Mouse (Mus musculus) myocyte (in vitro differentiated cells): Measurements from ENCODE around the gene Fam227b. TPM values are rescaled to one million over a fixed set of nuclear protein-coding genes. Genes with fewer than 3 reads are reported as not detected.

Source experiments
- H3K27me3 ChIP-seq: one replicate; pipeline ENCODE4 v1.6.1; 2011; ENCODE audit not compliant: control insufficient read depth, insufficient read depth, insufficient read length
- H3K36me3 ChIP-seq: one replicate; pipeline ENCODE4 v1.6.1; 2011; ENCODE audit not compliant: control insufficient read depth, insufficient read depth
- H3K4me2 ChIP-seq: one replicate; pipeline ENCODE4 v1.6.1; 2011; ENCODE audit warnings: low read depth, control low read depth
- H3K4me3 ChIP-seq: one replicate; pipeline ENCODE4 v1.5.1; 2011; ENCODE audit warnings: mild to moderate bottlenecking, control low read depth, moderate library complexity
- H3K79me2 ChIP-seq: one replicate; pipeline ENCODE4 v1.6.1; 2011; ENCODE audit not compliant: control insufficient read depth, insufficient read depth
- H3ac ChIP-seq: one replicate; pipeline ENCODE4 v1.6.1; 2011; ENCODE audit not compliant: control insufficient read depth, insufficient read length
- CEBPB ChIP-seq: IDR thresholded peaks from 2 replicates; pipeline ENCODE4 v1.6.1; 2011; ENCODE audit warnings: mild to moderate bottlenecking, moderate library complexity; ENCODE audit not compliant: poor library complexity, insufficient read depth, severe bottlenecking
- E2F4 ChIP-seq: IDR thresholded peaks from one replicate; pipeline ENCODE4 v1.6.1; 2011; ENCODE audit warnings: mild to moderate bottlenecking, control low read depth, moderate library complexity; ENCODE audit not compliant: insufficient read depth
- MAX ChIP-seq: IDR thresholded peaks from one replicate; pipeline ENCODE4 v1.6.1; 2011; ENCODE audit warnings: low read depth, mild to moderate bottlenecking, control low read depth
- MYOD1 ChIP-seq, 3 experiments: IDR thresholded peaks; one replicate each; pipeline ENCODE4 v1.6.1; 2011; ENCODE audit warnings: control low read depth in 2 of 3, low read depth in 2 of 3, mild to moderate bottlenecking in 2 of 3, moderate library complexity in 1 of 3; ENCODE audit not compliant: insufficient read length in 2 of 3, control insufficient read depth in 1 of 3
- MYOG ChIP-seq, 3 experiments: IDR thresholded peaks; one replicate each; pipeline ENCODE4 v1.6.1; 2011; ENCODE audit warnings: control low read depth in 2 of 3, low read depth in 2 of 3, mild to moderate bottlenecking in 2 of 3; ENCODE audit not compliant: insufficient read length in 2 of 3, control insufficient read depth in 1 of 3, insufficient read depth in 1 of 3
- POLR2A ChIP-seq: IDR thresholded peaks from one replicate; pipeline ENCODE4 v1.6.1; 2011; ENCODE audit warnings: low read depth, mild to moderate bottlenecking, control low read depth, moderate library complexity; ENCODE audit not compliant: insufficient read length
- POLR2AphosphoS2 ChIP-seq: IDR thresholded peaks from one replicate; pipeline ENCODE4 v1.6.1; 2011; ENCODE audit warnings: low read depth, control low read depth; ENCODE audit not compliant: insufficient read length
- REST ChIP-seq: IDR thresholded peaks from one replicate; pipeline ENCODE4 v1.6.1; 2011; ENCODE audit warnings: mild to moderate bottlenecking, control low read depth, moderate library complexity; ENCODE audit not compliant: insufficient read depth, insufficient read length
- SRF ChIP-seq: IDR thresholded peaks from one replicate; pipeline ENCODE4 v1.6.1; 2011; ENCODE audit warnings: low read depth; ENCODE audit not compliant: control insufficient read depth, insufficient read length
- TCF12 ChIP-seq: IDR thresholded peaks from one replicate; pipeline ENCODE4 v1.6.1; 2011; ENCODE audit warnings: mild to moderate bottlenecking, control low read depth; ENCODE audit not compliant: poor library complexity, insufficient read depth, severe bottlenecking
- TCF3 ChIP-seq: IDR thresholded peaks from one replicate; pipeline ENCODE4 v1.6.1; 2011; ENCODE audit warnings: low read depth, control low read depth; ENCODE audit not compliant: insufficient read length
- USF1 ChIP-seq: IDR thresholded peaks from one replicate; pipeline ENCODE4 v1.6.1; 2011; ENCODE audit warnings: low read depth, mild to moderate bottlenecking, control low read depth, moderate library complexity
- polyA plus RNA-seq: library from polyadenylated mRNA; unstranded; fragments of >200 nt; fragmentation: generic; extraction: Trizol; gene quantifications from one replicate; pipeline ENCODE4 v1.2.1, GENCODE M21; 2012; ENCODE audit warnings: missing spikeins

Fam227b gene
- not detected for polyA plus RNA-seq

GRCm38 (mm10) chr2:126151855-126152571 is at the start of gene Fam227b, which contains the start of gene Dtwd1:
Gene Fam227b (minus strand): TSS chr2:126152004.
Gene Dtwd1 (plus strand): TSS chr2:126152141.
- Histone ChIP-seq H3K27me3 (peaks cover 3% of the 10 kb centered on the region), H3K79me2 (no peaks in the 10 kb centered on the region), H3K36me3 (peaks cover 5% of the 10 kb centered on the region), H3ac (peak within 1 kb of the TSS; percentile 65), H3K4me2 (peak within 1 kb of the TSS; percentile 71), H3K4me3 (peak within 1 kb of the TSS; percentile 61)
- TF ChIP-seq MYOG (IDR thresholded peaks at IDR 0.05; ENCODE audit: control insufficient read depth in 1 of 3, insufficient read depth in 1 of 3, insufficient read length in 2 of 3, low read depth in 2 of 3) (peak in 1 of 3 experiments; percentile 7), E2F4 (no peak), MAX (no peak), POLR2A (peak; percentile 84), TCF12 (no peak), POLR2AphosphoS2 (peak; percentile 78)

GRCm38 (mm10) chr2:126198971-126199370 is 47.2 kb upstream of the Fam227b start:
- Histone ChIP-seq H3K79me2 (no peaks in the 10 kb centered on the region), H3ac (no peak overlapping the region), H3K4me2 (no peak overlapping the region), H3K4me3 (no peak overlapping the region), H3K27me3 (no peaks in the 10 kb centered on the region), H3K36me3 (no peaks in the 10 kb centered on the region)
- TF ChIP-seq REST (no peak), CEBPB (no peak), MYOD1 (IDR thresholded peaks at IDR 0.05; ENCODE audit: control insufficient read depth in 1 of 3, insufficient read length in 2 of 3, low read depth in 2 of 3) (no peak), E2F4 (no peak), POLR2AphosphoS2 (no peak), TCF12 (no peak), POLR2A (no peak)

DNA sequence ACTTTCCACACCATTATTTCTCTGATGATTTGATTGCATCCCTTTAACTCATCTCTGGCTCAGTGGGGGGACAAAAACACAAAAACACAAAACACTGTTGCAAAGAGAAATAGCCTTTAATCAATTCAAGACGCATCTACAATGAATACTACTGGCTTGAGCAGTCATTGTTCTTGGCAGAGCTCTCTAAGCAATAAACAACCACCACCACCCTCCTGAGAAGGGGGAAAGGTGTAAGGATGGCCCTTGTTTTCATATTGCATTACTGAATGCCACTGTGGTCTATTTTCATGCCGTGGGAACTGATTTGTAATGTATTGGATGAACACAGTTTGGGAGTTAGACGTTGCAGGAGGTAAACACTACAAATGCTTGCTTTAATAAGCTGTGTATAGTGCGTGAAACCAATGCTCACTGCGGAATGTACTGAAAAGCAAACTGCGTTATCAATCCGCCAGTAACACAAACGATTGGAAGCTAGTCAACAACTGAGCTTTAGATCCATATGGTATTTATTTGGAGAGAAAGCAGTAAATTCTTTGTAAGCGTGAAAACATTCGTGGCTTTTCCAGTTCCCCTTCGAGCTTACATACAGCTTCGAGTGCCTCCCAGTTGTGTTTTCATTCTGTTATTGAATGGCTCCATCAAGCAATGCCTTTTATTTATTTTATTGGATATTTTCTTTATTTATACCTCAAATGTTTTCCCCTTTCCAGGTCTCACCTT is 44.0 kb upstream of the Fam227b start:
- H3ac ChIP-seq: no peak overlapping the region
- no peaks in the 10 kb centered on the region for H3K36me3 ChIP-seq
- no peaks in the 10 kb centered on the region for H3K79me2 ChIP-seq
- TF ChIP-seq MYOD1 (IDR thresholded peaks at IDR 0.05; ENCODE audit: control insufficient read depth in 1 of 3, insufficient read length in 2 of 3, low read depth in 2 of 3): no peak
- no peak for TF ChIP-seq USF1
- TF ChIP-seq TCF12: no peak
- no peak for TF ChIP-seq MAX
- TF ChIP-seq POLR2A: no peak
- TF ChIP-seq E2F4: no peak
- TF ChIP-seq CEBPB: no peak
- no peak for TF ChIP-seq MYOG (IDR thresholded peaks at IDR 0.05; ENCODE audit: control insufficient read depth in 1 of 3, insufficient read depth in 1 of 3, insufficient read length in 2 of 3, low read depth in 2 of 3)
- no peak for TF ChIP-seq REST
- TF ChIP-seq POLR2AphosphoS2: no peak
- no peak for TF ChIP-seq TCF3
- TF ChIP-seq SRF: no peak
- no peak overlapping the region for H3K4me3 ChIP-seq
- no peaks in the 10 kb centered on the region for H3K27me3 ChIP-seq
- no peak overlapping the region for H3K4me2 ChIP-seq

- H3ac ChIP-seq: no peak overlapping the region
- TF ChIP-seq POLR2A (no peak), CEBPB (no peak)
- no peak overlapping the region for H3K4me2 ChIP-seq
- no peak overlapping the region for H3K4me3 ChIP-seq
- H3K36me3 ChIP-seq: no peaks in the 10 kb centered on the region
- no peaks in the 10 kb centered on the region for H3K79me2 ChIP-seq
- H3K27me3 ChIP-seq: no peaks in the 10 kb centered on the region
Measured at GRCm38 (mm10) chr2:126192129-126192528, 40.3 kb upstream of the Fam227b start.

GRCm38 (mm10) chr2:126191306-126191705 is 39.5 kb upstream of the Fam227b start:
- no peak for TF ChIP-seq REST
- no peak for TF ChIP-seq CEBPB
- no peak for TF ChIP-seq MYOG (IDR thresholded peaks at IDR 0.05; ENCODE audit: control insufficient read depth in 1 of 3, insufficient read depth in 1 of 3, insufficient read length in 2 of 3, low read depth in 2 of 3)
- TF ChIP-seq MAX: no peak
- TF ChIP-seq MYOD1 (IDR thresholded peaks at IDR 0.05; ENCODE audit: control insufficient read depth in 1 of 3, insufficient read length in 2 of 3, low read depth in 2 of 3): no peak
- no peak for TF ChIP-seq USF1
- TF ChIP-seq E2F4: no peak
- no peak for TF ChIP-seq TCF12
- no peak for TF ChIP-seq POLR2A
- no peak for TF ChIP-seq SRF
- no peak for TF ChIP-seq POLR2AphosphoS2
- Histone ChIP-seq H3K79me2 (no peaks in the 10 kb centered on the region), H3K36me3 (no peaks in the 10 kb centered on the region), H3K4me2 (no peak overlapping the region), H3ac (no peak overlapping the region), H3K4me3 (no peak overlapping the region), H3K27me3 (no peaks in the 10 kb centered on the region)
